Mouse (Mus musculus) kidney, adult 18-20 months (tissue): ENCODE results near the gene Lin52.
A peak's percentile ranks its signal among the peaks of the same experiment; 100 is the strongest.

Source experiments
- DNase-seq: peaks from one replicate; pipeline ENCODE4 v3.0.0; 2021

Gene Lin52

DNA sequence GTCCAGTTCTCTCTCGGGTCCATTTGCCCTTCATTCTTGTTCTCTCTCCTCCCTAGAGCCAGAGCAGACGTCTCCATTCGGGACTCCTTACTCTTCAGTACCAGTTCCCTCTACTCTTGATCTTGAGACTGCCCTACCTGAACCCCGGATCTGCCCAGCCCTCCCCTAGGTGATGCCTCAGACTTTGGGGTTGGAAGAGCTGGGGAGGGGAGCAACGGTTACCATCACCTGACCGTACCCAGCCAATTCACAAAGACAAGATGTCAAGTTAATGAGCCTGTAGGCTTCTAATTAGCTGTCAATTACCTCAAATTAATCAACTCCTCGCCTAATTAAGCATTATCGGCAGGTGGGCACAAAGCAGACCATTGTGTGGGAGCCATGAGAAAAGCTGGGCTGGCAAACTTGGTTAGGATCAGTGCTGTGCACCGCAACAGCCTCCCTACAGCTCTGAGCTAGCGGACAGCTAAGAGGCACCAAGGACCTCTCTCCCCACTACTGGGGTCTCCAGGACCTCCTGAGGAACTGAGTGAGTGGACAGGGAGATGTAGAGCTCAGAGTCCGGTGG is 90.3 kb downstream of the Lin52 start:
- no peak for DNase-seq

DNA sequence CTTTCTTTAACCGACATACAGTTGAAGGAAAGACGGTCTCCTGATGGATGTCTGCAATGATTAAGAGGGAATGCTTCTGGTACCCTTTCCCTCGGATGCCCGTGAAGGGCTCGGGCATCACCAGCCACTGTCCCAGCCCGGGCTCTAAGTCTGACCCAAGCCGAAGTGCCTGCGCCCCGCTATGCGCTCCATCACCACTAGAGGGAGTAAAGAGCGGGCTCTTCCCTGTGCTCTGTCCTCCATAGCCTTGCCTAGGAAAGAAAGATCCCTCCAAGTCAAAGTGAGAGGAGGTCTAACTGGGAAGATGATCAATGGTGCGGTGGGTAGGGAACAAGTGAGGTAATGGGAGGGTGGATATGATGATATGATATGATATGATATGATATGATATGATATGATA is 94.8 kb downstream of the Lin52 start:
- DNase-seq = peak; percentile 70

DNA sequence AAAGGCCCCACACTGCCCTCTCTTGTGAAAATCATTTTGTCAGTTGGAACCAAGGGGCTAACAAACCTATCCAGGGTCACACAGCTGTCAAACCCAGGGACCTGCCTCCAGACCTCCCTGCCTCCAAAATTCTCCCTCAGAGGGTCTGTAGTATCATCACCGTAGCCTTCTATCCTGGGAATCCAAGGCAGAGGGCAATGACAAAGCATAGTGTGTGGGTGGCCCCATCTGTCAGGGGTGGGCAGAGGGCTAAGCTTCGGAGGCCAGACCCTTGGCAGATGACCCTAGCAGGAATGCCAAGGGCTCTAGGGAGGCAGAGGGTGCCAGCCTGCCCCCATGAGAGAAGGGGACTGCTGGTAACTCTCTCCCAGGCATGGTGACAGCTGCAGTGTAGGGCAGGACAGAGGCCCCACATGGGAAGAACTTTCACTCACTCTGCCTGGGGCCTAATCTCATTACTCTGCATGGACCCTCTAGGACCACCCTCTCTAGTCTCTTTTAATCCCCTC is 95.4 kb downstream of the Lin52 start:
- DNase-seq = no peak

DNA sequence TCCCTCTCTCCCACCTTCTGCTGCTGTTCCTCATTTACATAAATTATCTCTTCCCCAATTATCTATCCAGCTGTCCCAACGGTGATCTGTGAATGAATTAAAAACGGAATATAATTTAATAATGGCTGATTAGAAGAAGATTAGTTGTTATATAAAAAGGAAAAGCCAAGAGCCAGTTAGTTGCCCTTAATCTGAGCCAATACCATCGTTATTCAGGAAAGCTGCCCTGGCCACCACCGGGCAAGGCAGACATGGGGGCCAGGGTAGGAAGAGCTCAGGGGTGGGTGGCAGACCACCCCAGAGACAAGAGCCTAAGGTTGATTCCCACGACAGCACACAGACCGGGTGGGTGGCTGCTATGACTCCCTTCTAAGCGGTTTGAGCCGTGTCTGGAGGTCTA is 97.0 kb downstream of the Lin52 start:
- DNase-seq = no peak

DNA sequence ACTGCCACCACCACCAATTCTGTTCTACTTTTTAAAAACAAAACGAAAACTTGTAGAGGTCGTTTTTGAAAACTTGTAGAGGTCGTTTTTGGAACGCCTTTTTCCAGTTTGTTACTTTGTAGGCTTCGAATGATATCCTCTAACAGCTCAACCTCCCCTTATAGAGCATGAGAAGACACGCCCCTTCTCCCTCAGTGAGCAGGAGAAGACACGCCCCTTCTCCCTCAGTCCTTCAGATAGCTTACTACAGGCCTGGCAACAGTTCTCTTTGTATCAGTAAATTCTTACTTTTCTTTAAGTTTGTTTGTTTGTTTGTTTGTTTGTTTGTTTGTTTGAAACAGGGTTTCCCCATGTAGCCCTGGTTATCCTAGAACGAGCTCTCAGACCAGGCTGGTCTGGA is 104.0 kb downstream of the Lin52 start:
- DNase-seq = no peak

DNA sequence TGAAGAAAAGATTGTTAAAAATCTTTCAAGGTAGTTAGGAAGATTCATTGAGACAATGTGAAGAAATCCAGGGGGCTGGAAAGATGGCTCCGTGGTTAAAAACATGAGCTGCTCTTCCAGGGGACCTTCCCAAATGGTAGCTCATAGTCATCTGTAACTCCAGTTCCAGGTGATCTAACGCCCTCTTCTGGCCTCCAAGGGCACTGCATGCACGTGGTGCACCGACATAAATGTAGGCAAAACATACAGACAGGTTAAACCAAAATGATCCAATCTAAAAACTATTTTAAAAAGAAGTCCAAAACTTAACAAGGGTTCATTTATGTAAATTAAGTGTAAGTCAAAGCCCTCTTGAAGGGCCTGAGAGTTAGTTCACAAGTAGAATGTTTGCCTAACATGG is 111.3 kb downstream of the Lin52 start:
- no peak for DNase-seq

DNA sequence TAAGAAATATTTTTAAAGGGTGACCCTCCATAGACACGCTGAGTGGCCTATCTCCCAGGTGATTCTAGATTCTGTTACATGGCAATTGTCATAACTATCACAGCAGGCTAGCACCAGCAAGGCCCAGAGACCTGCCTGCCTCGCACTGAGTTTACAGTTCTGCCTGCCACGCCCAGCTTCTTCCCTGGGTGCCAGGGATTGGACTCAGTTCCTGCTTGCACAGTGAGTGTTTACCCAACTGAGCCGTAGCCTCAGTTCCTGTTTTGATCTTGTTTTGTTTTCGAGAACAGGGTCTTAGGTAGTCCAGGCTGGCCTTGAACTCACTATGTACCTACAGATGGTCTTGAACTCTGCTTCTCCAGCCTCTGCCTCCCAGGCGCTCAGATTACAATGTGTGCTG is 116.4 kb downstream of the Lin52 start:
- DNase-seq = no peak

DNA sequence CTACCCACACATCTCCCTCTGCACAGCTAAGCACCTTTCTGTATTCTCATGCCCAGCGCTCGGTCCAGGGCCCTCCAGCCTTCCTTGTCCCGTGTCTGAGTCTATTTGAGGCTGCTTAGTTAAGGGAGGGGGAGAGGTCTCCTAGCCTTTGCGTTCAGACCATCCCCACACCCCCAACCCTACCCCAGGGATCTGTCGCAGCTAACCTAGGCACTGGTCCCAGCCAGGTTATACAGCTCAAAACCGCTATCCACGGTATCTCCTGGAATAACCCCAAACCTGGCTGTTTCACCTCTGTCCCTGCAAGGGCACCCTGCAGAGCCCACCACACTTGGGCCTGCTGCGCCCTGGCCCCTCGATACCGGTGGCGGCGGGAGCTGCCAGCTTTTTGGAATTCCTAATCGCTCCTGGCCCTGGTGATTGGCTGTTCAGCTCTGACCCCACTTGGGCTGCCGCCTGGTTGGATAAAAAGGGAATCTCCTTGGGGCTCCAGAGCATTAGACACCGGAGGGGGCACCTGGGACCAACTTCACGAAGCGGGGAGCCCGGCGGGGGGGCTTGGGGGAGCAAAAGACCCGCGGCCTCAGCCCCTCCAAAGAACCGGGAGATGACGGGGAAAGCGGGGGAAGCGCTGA is 118.2 kb downstream of the Lin52 start, which contains the start of gene Vsx2:
Gene Vsx2 (plus strand): TSS at position 427 of the 635 bp plus-strand sequence.
- DNase-seq = no peak

DNA sequence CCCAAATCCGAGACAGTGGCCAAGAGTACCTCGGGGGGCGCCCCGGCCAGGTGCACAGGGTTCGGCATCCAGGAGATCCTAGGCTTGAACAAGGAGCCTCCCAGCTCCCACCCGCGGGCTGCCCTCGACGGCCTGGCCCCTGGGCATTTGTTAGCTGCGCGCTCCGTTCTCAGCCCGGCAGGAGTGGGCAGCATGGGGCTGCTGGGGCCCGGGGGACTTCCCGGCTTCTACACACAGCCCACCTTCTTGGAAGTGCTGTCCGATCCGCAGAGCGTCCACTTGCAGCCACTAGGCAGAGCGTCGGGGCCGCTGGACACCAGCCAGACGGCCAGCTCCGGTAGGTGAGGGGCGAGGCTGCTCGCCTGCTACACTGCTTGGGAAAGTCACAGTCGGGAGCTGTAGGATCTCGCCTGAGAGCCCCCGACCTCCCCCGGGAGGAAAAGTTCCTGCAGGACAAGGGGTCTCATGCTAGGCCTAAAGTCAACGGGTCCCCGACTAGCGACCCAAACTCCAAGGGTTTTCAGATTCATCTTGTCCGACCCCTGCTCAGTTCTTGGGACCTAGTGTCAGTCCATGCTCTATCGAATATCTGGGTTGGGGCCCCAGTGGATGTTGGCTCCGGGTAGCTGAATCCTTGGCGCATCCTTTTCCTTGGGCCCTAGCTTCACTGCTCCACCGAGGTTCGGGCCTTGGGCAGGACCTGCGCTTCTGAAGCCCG is 118.9 kb downstream of the Lin52 start:
- DNase-seq = no peak

DNA sequence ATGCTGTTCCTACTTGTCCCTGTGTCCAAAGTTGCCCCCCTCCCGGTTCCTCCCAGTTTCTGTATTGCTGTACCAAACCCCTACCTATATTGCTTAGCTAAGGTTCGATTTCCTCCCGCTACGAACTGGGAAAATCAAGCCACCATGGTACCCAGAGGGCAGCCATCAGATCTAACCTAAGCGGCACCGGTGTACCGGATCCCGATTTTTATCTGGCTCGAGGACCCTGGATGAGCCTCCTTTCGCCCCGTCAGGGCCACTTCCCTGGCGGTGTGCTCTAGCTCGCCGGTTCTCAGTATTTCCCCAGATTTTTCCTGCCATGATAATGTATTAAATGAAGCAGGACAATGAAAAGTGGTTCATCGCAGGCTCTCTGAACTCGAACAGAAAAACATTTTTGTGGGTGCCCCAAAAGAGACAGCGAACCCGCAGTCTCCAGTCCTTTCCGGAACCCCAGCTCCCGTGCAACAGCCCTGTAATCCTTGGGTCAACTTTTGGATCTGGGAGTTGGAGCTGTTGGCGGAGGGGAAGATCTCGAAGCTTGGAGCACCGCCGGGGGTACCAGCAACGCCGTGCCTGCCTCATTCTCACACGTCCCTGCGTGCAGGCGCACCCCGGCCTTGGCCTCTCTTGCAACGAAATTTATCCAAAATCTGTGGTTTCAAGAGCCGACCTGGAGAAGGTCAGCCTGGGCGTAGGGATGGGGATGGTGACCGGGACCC is 119.6 kb downstream of the Lin52 start:
- DNase-seq = no peak

DNA sequence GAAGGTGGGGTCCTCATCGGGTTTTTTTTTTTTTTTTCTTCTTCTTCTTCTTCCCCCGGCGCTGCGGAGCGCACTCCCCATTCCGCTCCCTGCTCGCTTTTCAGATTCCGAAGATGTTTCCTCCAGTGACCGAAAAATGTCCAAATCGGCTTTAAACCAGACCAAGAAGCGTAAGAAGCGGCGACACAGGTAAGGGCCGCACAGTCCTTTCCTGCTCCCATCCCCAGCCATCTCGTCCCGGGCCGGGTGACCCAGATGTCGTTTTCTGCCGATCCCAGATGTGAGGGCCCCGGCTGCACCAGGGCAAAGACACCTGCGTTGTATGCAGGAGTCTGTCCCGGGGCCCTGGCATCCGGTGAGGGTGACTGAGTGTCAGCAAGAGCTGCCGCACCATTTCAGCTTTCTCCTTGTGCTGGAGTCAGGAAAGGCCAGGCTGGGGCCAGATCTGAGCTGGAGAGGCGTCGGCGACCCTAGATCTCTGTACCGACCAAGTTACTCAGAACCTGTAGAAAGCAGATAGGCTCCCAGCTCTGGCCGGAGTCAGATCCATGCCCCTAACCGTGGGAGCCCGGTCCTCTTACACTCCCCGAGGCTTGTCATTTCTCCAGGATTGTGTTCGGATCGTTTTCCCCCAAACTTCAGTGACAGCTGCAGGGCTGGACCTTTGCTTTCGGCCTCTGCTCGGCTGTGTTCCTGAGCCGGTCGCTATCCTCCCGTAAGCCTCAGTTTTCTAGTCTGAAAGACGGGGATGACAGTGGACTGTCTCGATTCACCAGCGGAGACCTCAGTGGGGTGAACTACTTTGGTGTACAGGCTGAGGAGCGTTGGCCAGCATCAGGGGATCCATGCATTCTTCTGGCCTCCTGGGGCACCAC is 120.5 kb downstream of the Lin52 start:
- peak; percentile 34 for DNase-seq

DNA sequence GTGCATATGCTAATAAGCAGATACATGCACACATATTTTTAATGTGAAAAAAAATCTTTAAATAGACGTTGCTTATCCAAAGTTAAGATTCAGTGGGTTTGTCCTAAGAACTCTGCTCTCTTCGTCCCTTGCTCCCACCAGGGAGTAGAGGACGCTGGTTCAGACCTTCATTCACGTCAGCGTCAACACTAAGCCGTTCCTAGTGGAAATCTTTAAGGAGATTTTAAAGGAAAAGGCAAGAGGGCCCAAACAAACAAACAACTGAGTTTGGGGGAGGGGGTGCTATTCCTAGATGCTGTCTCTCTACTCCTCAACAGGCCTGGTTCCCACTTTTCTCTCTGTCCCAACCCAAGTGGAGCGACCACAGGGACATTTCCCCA is 121.1 kb downstream of the Lin52 start:
- DNase-seq = no peak

DNA sequence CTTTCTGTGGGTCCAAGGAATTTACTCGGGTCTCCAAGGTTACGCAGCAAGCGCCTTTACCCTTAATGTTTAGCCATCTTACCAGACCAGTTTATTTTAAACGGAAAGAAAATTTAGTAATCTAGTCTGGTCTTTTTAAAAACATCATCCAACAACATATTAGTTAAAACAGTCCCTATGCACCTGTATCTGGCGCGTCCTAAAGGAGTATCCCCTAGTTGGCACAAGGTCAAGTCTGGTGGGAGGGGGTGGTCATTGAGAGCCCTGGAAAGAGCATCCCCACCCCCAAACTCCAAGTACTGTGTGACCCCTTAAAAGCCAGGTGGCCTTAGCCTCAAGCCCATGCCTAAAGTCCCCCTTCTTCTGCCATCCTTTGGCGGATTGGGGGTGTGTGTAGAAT is 121.9 kb downstream of the Lin52 start:
- no peak for DNase-seq

DNA sequence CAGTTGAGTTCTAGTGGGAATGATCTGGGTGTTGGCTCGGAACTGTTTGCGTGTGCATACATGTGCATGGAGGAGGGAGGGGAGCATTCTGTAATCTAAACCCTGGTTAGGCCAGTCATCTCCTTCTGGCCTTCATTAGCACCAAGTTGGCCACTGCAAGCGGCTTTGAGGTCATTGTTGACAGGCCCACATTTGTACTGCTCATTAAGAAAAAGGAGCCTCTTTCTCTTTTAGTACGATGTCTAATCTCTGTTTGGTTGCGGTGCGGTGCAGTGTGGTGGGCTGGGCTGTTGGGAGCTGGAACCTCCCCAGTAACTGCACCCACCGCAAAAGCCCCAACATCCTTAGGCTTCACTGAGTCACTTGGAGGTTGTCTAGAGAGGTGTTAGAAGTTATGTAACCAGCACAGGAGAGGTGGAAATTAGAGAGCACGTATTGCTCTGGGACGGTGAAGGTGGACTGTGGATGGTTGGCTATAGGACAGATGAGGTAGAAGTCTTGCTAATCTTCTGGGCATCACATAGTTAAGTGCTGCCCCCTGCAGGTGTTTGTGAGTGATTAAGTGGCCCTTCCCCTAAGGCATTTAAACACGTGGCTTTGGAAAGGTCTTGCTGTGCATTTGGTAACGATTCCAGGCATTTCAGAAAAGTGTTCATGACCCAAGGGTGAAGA is 126.7 kb downstream of the Lin52 start:
- DNase-seq = no peak

DNA sequence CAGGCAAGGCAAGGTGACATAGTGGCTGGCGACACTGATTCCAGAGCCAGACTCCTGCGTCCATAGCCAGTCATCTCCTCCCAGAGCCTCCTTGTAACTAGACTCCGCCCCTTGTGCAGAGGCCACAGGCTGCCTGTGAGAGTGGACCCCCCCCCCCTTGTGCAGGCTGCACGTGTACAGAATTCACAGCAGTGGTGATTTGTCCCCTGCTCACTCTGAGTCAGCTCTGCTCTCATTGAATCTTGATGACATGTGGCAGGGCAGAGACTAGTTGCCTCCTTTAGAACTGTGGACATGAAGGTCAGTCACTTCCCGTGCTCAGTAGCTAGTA is 127.2 kb downstream of the Lin52 start:
- DNase-seq = no peak

DNA sequence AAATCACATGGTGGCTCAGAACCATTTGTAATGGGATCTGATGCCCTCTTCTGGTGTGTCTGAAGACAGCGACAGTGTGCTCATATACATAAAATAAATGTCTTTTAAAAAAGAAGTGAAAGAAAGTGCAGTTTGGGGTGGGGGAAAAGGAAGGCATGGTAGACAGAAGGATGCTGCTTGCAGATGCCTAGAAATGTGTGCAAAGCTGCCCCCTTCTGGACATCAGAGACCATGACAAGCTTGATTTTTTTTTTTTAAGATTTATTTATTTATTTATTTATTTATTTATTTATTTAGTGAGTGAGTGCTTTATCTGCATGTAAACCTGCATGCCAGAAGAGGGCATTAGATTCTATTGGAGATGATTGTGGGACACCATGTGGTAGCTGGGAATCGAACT is 130.1 kb downstream of the Lin52 start:
- DNase-seq = no peak

DNA sequence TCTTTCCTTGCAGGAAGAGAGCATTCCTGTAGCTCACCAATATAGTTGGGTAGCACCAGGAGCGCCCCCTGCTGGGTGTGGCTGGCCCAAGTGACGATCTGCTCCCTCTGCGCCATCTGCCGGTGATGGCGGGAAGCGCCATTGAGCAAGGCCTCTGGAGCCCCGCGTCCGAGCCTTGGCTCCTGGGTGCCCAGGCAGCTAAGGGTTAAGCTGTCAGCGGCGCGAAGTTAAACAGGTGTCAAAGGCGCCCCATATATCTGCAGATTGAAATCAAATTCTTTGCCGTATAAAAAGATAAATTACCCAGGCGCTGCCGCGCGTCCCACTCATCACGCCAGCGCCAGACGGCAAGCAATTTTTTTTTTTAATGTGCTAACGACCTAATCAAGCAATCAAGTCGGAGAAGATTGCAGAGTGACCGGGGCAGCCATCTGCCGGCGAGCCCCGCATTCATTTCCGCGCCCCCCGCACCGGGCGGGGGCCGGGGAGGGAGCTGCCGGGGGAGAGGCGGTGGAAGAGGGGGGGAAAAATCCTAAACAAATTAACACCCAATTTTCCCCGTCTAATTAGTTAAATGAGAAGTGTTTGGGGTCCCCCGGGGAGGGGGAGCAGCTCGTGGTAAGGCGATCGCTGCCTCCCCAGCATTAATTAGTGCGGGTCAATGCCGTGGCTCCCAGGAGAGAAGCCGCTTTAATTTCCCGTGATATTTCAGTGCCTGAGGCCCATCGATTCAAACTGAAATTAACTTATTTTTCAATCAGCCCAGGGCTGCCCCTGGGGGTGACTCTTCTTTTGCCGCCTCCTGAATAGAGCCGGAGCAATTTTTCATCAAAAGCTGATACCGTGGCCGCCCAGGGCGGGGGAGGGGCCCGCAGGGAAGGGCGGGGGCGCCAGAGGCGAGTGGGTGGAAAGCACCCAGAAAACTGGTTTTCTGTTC is 138.9 kb downstream of the Lin52 start:
- DNase-seq = peak; percentile 96
